Mouse (Mus musculus) lung, embryonic 14.5 days (tissue): ENCODE data around the gene Atl1. TPM values are rescaled to one million over a fixed set of nuclear protein-coding genes. Genes with fewer than 3 reads are reported as not detected.

Experiments used
- ATAC-seq: fragments of 200-750 bp; cut with Nextera tagmentation; 2 replicates; pipeline ENCODE4 v1.8.0; 2017; ENCODE audit warnings: mild to moderate bottlenecking, moderate TSS enrichment, moderate library complexity; ENCODE audit not compliant: insufficient read depth
- DNase-seq: peaks from one replicate; pipeline ENCODE4 v3.0.0-alpha.2; 2015
- H3K27ac ChIP-seq: fragments of 300-500 bp; sonication (generic); 2 replicates; pipeline ENCODE4 v1.5.1; 2014; ENCODE audit warnings: low read depth, mild to moderate bottlenecking, moderate library complexity
- H3K27me3 ChIP-seq: fragments of 300-500 bp; sonication (generic); 2 replicates; pipeline ENCODE4 v1.6.1; 2014; ENCODE audit warnings: low read length, control low read depth; ENCODE audit not compliant: insufficient read depth
- H3K36me3 ChIP-seq: fragments of 300-500 bp; sonication (generic); 2 replicates; pipeline ENCODE4 v1.6.1; 2014; ENCODE audit warnings: control low read depth; ENCODE audit not compliant: insufficient read depth
- H3K4me1 ChIP-seq: fragments of 300-500 bp; sonication (generic); 2 replicates; pipeline ENCODE4 v1.6.1; 2014; ENCODE audit warnings: antibody characterized with exemption, control low read depth; ENCODE audit not compliant: insufficient read depth
- H3K4me2 ChIP-seq: fragments of 300-500 bp; sonication (generic); 2 replicates; pipeline ENCODE4 v1.6.1; 2014; ENCODE audit warnings: mild to moderate bottlenecking
- H3K4me3 ChIP-seq: fragments of 300-500 bp; sonication (generic); 2 replicates; pipeline ENCODE4 v1.5.1; 2014; ENCODE audit warnings: low read depth, low read length
- H3K9ac ChIP-seq: fragments of 300-500 bp; sonication (generic); 2 replicates; pipeline ENCODE4 v1.6.1; 2014
- H3K9me3 ChIP-seq: fragments of 300-500 bp; sonication (generic); 2 replicates; pipeline ENCODE4 v1.6.1; 2016; ENCODE audit warnings: low read depth, low read length, control low read depth
- CTCF ChIP-seq: IDR thresholded peaks from 2 replicates; pipeline ENCODE4 v1.5.1; 2016; ENCODE audit warnings: antibody characterized with exemption, low read depth
- WGBS: fragments of 180-500 bp; shearing (Covaris S2); extraction: QIAGEN DNeasy Blood & Tissue Kit; methylation state at CpG from one replicate; pipeline ENCODE4 v1.1.7; 2014; 5-methylcytosine and 5-hydroxymethylcytosine counted together
- polyA plus RNA-seq: library from polyadenylated mRNA; unstranded; fragments of >200 nt; fragmentation: Nextera tagmentation; extraction: Ambion mirVana; gene quantifications from 2 replicates; pipeline ENCODE4 v1.2.1, GENCODE M21; 2014

Gene Atl1
- polyA plus RNA-seq, 1 experiment from 2014 or later = 3.2 TPM

DNA sequence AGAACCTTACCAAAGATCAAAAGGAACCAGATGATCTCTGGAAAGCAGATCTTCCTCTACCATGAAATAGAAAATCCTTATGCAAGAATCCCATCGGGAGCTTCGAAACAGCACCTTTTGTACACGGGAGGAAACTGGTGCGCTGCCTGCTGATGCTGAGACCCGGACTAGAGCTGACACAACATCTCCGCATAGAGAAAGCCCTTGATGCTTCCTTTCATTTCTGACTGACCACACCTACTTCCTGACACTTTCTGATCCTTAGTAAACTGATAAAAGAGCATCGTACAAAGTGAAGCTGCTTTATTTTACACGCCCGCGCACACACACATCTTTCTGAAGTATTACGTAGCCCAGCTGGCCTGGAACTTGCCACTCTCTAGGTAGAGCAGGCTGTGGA lies 39.0 kb upstream of the Atl1 start:
- 83% methylated on average over 11 of the region's 11 CpGs for WGBS
- ATAC-seq (no peak), DNase-seq (no peak)
- no peaks in the 10 kb centered on the region for H3K27me3 ChIP-seq
- H3K27ac ChIP-seq = no peak overlapping the region
- H3K4me3 ChIP-seq = no peak overlapping the region
- no peaks in the 10 kb centered on the region for H3K9me3 ChIP-seq
- H3K4me1 ChIP-seq = no peaks in the 10 kb centered on the region
- H3K36me3 ChIP-seq = peaks cover 55% of the 10 kb centered on the region
- no peak for TF ChIP-seq CTCF
- H3K4me2 ChIP-seq = no peak overlapping the region
- no peak overlapping the region for H3K9ac ChIP-seq

DNA sequence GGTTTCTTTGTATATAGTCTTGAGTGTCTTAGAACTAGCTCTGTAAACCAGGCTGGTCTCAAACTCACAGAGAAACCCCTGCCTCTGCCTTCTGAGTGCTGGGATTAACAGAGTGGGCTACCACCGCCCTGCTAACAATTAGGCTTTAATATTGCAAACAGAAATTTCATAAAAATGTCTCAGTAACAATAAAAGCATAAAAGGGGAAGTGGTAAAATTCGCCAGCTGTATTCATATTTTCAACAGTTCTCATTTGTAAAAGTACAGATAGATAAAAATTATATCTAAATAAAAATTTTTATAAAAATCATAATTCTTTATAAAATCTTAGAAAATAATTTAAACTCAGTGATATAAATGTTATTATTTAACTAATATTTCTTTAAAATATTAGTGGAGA lies 38.5 kb upstream of the Atl1 start:
- H3K36me3 ChIP-seq = peaks cover 51% of the 10 kb centered on the region
- no peaks in the 10 kb centered on the region for H3K9me3 ChIP-seq
- no peaks in the 10 kb centered on the region for H3K4me1 ChIP-seq
- H3K9ac ChIP-seq = no peak overlapping the region
- H3K27me3 ChIP-seq = no peaks in the 10 kb centered on the region
- H3K27ac ChIP-seq = no peak overlapping the region
- H3K4me3 ChIP-seq = no peak overlapping the region
- WGBS = 90% methylated on average over 2 of the region's 2 CpGs
- H3K4me2 ChIP-seq = no peak overlapping the region
- TF ChIP-seq CTCF = no peak
- no peak for ATAC-seq
- no peak for DNase-seq

DNA sequence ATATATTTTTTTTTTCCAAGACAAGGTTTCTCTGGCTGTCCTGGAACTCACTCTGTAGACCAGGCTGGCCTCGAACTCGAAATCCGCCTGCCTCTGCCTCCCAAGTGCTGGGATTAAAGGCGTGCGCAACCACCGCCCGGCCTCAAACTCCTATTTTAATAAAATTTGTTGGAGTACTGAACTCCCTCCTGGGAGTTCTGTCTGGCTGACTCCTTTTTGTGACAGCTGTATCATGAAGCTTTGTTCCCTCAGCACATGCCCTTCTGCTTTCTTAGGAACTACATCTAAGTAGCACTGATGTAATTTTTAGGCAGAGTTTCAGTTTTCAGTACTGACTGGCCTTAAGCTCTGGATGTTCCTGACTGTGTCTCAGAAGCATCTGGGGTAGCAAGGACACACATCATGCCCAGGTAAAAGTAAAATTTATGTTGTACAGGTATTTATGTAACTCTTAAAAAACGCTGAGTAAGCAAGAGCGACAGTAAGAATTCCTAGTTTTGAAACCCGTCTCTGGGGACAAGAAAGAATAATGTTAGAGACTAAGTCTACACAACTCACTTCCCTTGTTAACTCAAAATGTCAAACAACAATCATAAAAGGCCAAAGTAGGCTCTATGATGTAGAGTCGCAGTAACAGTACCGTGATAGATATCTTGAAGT lies 36.6 kb upstream of the Atl1 start:
- H3K36me3 ChIP-seq = peaks cover 39% of the 10 kb centered on the region

DNA sequence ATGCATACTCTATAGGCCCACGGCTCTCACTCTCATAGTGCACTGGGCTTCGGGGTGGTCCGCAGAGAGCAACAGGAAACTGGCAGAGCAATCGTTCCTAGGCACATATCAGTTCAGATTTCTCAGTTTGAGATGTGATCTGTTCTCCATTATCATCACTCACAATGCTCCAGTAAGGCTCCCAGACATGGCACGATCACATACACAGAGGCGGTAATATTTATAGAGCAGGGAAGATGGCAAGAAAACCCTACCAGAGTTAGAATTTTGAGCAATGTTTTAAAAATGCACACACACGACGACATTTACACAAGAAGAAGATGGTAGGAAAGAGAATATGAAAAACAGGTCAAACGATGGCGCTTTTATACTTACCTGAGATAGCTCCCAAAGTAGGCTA lies 36.0 kb upstream of the Atl1 start:
- H3K27ac ChIP-seq = no peak overlapping the region
- H3K9me3 ChIP-seq = no peaks in the 10 kb centered on the region
- H3K4me1 ChIP-seq = no peaks in the 10 kb centered on the region
- no peak for ATAC-seq
- no peaks in the 10 kb centered on the region for H3K27me3 ChIP-seq
- H3K4me3 ChIP-seq = no peak overlapping the region
- H3K9ac ChIP-seq = no peak overlapping the region
- TF ChIP-seq CTCF = no peak
- 95% methylated on average over 10 of the region's 10 CpGs for WGBS
- DNase-seq = no peak
- H3K36me3 ChIP-seq = peaks cover 38% of the 10 kb centered on the region
- H3K4me2 ChIP-seq = no peak overlapping the region

More for the DNA sequence above, 36.6 kb upstream of the Atl1 start:
- no peak overlapping the region for H3K4me2 ChIP-seq
- no peak overlapping the region for H3K4me3 ChIP-seq
- no peak for DNase-seq
- H3K4me1 ChIP-seq = no peaks in the 10 kb centered on the region
- no peaks in the 10 kb centered on the region for H3K27me3 ChIP-seq
- TF ChIP-seq CTCF = no peak
- H3K9me3 ChIP-seq = no peaks in the 10 kb centered on the region
- H3K9ac ChIP-seq = no peak overlapping the region
- H3K27ac ChIP-seq = no peak overlapping the region
- WGBS = 93% methylated on average over 12 of the region's 12 CpGs
- ATAC-seq = no peak

DNA sequence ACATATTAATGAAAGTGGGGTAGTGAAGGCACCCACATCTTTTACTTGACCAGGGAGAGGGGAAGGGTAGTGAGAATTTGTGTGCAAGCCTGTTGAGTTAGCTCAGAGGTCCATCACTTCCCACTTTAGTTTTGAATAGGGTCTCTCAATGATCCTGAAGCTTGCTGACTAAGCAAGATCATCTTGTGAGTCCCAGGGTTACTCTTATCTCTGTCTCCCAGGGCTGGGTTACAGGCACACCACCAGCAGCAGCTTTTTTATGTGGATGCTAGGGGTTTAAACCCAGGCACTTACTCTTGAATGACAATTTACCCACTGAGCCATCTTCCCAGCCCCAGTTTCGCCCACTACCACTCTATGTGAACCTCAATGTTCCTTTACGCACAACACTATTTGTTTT lies 34.8 kb upstream of the Atl1 start:
- WGBS = 96% methylated on average over 2 of the region's 2 CpGs
- no peak for DNase-seq
- ATAC-seq = no peak
- Histone ChIP-seq H3K9ac (no peak overlapping the region), H3K4me3 (no peak overlapping the region), H3K4me1 (no peaks in the 10 kb centered on the region), H3K9me3 (no peaks in the 10 kb centered on the region), H3K27me3 (no peaks in the 10 kb centered on the region), H3K27ac (no peak overlapping the region), H3K36me3 (peaks cover 26% of the 10 kb centered on the region), H3K4me2 (no peak overlapping the region)
- TF ChIP-seq CTCF = no peak

DNA sequence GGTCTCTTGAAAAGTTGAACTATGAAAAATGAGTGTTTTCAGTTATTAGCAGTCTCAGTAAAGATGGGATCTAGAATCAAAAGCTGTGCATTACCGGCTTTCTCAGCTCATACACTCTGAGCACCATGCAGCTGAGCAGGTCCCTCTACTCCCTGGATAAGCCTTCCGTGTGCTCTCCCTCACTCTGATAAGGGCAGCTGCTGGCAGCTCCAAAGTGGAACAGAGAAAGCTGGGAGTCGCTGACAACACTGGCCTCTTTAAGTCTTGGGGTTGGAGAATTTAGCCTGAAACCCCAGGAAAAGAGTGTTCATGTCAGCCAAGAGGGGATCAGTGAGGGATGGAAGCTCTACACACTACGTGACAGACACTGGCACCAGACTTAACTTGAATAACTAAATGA lies 33.6 kb upstream of the Atl1 start:
- Histone ChIP-seq H3K4me1 (no peaks in the 10 kb centered on the region), H3K27me3 (no peaks in the 10 kb centered on the region), H3K36me3 (peaks cover 15% of the 10 kb centered on the region; the same call in 1 of the 2 replicates), H3K4me2 (no peak overlapping the region), H3K9me3 (no peaks in the 10 kb centered on the region), H3K4me3 (no peak overlapping the region), H3K9ac (no peak overlapping the region), H3K27ac (no peak overlapping the region)
- WGBS = 74% methylated on average over 4 of the region's 4 CpGs
- ATAC-seq (no peak), DNase-seq (no peak)
- no peak for TF ChIP-seq CTCF

DNA sequence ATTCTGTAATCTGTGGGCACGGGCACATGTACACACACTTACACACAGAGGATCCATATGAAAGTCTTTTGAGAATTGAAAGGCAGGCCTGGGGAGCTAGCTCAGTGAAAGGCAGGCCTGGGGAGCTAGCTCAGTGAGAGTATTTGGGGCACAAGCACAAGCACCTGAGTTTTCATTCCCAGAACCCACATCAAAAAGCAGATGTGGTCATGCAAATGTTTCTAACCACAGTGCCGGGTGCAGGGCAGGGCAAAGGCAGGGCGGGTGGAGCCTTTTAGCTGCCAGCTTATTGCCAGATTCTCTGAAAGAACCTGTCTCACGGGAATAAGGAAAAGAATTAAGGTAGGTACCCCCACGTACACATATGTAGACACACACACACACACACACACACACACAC lies 28.9 kb upstream of the Atl1 start:
- no peak for ATAC-seq
- no peak for TF ChIP-seq CTCF

DNA sequence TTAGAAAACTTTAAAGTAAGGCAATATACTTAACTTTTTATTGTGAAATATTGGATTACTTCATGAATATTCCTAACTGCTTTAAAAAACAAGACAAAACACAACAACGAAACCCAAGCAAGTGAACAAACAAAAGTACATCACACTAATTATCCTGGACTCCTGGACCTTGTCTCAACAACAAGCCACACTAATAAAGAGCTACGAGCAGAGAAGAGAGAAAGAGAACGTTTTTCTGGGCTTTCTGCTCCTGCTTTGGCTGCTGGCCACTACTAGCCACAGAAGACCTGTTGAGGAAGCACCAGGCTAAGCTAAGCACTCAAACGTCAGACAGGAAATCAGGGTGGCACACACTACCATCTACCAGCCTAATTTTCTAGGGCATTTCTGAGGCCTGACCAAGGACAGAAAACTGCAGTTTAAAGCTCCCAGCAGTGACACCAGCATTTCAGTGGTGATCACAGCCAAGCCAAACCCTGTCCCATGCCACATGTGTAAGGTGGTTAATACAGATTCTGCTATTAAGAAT lies 28.2 kb upstream of the Atl1 start:
- no peak overlapping the region for H3K4me3 ChIP-seq
- no peak overlapping the region for H3K9ac ChIP-seq
- no peak for TF ChIP-seq CTCF
- 50% methylated on average over 4 of the region's 4 CpGs for WGBS
- ATAC-seq (no peak), DNase-seq (no peak)
- H3K4me1 ChIP-seq = no peaks in the 10 kb centered on the region
- H3K27me3 ChIP-seq = no peaks in the 10 kb centered on the region
- H3K27ac ChIP-seq = no peak overlapping the region
- H3K9me3 ChIP-seq = no peaks in the 10 kb centered on the region
- no peak overlapping the region for H3K4me2 ChIP-seq
- peaks cover 4% of the 10 kb centered on the region; the same call in 1 of the 2 replicates for H3K36me3 ChIP-seq

More for the DNA sequence above, 28.9 kb upstream of the Atl1 start:
- H3K9me3 ChIP-seq = no peaks in the 10 kb centered on the region
- no peak overlapping the region for H3K9ac ChIP-seq
- no peaks in the 10 kb centered on the region for H3K27me3 ChIP-seq
- DNase-seq = no peak
- WGBS = 83% methylated on average over 5 of the region's 5 CpGs
- H3K27ac ChIP-seq = no peak overlapping the region
- H3K4me1 ChIP-seq = no peaks in the 10 kb centered on the region
- no peak overlapping the region for H3K4me3 ChIP-seq
- no peak overlapping the region for H3K4me2 ChIP-seq
- H3K36me3 ChIP-seq = peaks cover 4% of the 10 kb centered on the region; the same call in 1 of the 2 replicates
